Mouse (Mus musculus): ENCODE results near the gene Pabpn1l. TPM values are rescaled to one million over a fixed set of nuclear protein-coding genes. Genes with fewer than 3 reads are reported as not detected.

The Pabpn1l gene
- polyA plus RNA-seq (2012; rRNA removed), result not detected in 2 replicates

GRCm38 (mm10) chr8:122622727-122623126 is at the start of gene Pabpn1l:
TSS of gene Pabpn1l (minus strand) at chr8:122622739.
- DNase-seq (ENCODE audit: low read depth), result no peak

- DNase-seq (ENCODE audit: low read depth), result no peak
Observed at GRCm38 (mm10) chr8:122671894-122672293, 49.4 kb upstream of the Pabpn1l start.

DNA sequence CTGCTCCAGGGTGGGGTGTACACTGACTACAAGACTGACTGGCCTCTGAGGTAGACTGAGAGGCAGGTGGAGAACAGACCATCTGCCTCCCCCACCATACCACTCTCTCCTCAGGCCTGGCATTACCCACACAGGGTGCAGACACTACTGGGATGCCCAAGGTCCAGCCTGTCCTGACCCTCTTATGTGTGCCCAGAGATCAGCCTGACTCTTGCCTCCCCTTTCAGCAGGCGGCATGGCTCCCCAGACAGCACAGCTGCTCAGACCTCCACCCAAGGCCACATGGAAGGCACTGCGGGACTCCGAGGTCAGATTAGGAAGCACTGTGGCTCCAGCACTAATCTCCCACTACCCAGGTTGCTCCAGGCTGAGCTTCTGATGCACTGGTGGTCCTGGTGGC is 48.2 kb upstream of the Pabpn1l start:
- DNase-seq (ENCODE audit: low read depth), result no peak

GRCm38 (mm10) chr8:122670001-122670400 is 47.5 kb upstream of the Pabpn1l start:
- DNase-seq (ENCODE audit: low read depth), result no peak

DNA sequence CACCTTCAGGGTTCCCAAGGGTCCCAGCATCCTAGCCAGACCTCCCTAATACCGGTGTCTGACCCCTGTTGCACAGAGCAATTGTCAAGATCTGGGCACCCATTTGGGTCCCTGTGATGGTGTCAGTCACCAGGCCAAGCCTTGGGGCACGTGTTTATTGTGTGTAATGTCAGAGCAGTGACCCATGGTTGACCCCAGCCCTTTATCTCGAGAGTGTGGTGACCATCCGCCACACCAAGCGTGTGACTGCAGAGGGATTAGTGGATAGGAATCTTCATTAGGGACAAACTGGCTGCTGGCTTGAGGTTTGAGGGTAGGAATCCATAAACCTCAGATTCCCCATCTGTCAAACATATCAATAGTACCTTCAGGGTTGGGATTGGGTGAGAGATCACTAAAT is 46.8 kb upstream of the Pabpn1l start:
- no peak for DNase-seq (ENCODE audit: low read depth)

DNA sequence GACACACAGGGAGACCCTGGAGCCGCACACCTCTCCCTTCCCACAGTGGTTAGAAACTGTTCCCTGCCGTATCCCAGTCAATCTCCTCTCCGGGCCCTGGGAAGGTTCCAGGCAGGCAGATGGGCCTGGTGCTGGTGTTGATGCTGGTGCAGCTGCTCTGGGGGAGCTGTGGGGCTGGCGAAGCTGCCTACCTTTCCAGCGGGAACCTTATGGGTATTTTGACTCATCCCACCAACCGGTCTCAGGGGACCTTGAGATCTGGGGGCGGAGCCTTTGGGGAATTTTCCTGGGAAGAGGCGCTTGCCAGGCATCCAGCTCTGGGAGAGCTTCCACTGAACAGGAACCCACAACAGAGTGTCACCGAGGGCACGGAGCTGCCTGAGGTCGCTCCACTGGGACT is 45.3 kb upstream of the Pabpn1l start:
- no peak for DNase-seq (ENCODE audit: low read depth)

- no peak for DNase-seq (ENCODE audit: low read depth)
Observed at GRCm38 (mm10) chr8:122666827-122667226, 44.3 kb upstream of the Pabpn1l start.

- no peak for DNase-seq (ENCODE audit: low read depth)
Observed at GRCm38 (mm10) chr8:122666338-122666764, 43.8 kb upstream of the Pabpn1l start.

GRCm38 (mm10) chr8:122665667-122666316 is 43.3 kb upstream of the Pabpn1l start:
- DNase-seq (ENCODE audit: low read depth), result no peak

GRCm38 (mm10) chr8:122665221-122665620 is 42.7 kb upstream of the Pabpn1l start:
- DNase-seq (ENCODE audit: low read depth), result no peak

GRCm38 (mm10) chr8:122663670-122664069 is 41.1 kb upstream of the Pabpn1l start:
- no peak for DNase-seq (ENCODE audit: low read depth)

- DNase-seq (ENCODE audit: low read depth), result no peak
Observed at GRCm38 (mm10) chr8:122663106-122663505, 40.6 kb upstream of the Pabpn1l start.

- no peak for DNase-seq (ENCODE audit: low read depth)
Observed at GRCm38 (mm10) chr8:122661894-122662293, 39.4 kb upstream of the Pabpn1l start.

DNA sequence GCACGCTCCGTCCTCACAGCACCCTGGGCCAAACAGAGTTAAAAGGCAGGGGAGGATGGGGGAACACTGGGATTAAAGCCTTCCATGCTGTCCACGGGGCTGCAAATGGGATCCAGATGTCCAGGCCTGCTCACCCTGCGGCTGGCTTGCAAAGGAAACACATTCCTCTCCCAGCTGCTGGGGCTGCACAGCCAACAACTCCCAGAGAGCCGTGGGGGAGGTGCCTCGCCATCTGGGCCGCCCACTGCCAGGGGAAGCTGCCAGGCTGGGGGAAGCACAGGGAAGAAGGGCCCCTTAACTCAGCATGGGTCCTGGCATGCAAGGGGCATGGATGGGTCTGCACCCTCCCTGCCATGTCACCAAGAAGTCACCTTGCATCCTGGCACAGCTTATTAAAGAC is 38.6 kb upstream of the Pabpn1l start:
- DNase-seq (ENCODE audit: low read depth), result no peak

DNA sequence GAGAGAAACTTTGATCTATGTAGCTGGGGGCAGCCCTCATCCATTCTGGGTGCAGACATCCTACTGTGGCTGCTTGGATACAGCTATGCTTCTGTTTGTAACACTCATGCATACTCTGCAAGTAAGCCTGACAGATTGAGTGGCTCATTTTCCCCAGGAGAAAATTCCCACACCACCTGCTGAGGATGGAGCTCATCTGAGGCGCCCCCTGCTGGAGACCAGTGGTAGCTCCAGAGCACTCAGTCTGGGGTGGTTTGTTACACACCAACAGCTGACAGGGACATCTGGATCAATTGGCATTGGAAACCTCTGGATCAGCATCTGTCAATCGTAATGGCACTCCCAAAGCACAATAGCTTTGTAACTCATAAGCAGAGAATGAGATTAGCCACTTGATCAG is 37.5 kb upstream of the Pabpn1l start:
- no peak for DNase-seq (ENCODE audit: low read depth)

DNA sequence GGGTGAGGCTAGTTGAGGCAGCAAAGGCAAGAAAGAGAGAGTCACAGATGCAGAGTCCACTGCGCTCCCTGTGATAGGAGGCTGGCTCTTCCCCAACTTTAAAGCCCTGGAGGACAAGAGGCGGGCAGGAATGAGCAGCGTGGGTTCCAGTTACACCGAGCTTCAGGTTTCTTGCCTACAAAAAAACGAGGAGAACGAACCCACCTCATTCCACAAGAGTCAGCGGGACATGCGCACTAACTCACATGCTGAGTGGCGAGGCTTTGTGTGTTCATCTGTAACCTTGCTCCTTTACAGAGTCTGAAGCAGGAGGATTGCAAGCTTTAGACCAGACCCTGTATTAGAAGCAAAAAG is 36.2 kb upstream of the Pabpn1l start:
- no peak for DNase-seq (ENCODE audit: low read depth)

DNA sequence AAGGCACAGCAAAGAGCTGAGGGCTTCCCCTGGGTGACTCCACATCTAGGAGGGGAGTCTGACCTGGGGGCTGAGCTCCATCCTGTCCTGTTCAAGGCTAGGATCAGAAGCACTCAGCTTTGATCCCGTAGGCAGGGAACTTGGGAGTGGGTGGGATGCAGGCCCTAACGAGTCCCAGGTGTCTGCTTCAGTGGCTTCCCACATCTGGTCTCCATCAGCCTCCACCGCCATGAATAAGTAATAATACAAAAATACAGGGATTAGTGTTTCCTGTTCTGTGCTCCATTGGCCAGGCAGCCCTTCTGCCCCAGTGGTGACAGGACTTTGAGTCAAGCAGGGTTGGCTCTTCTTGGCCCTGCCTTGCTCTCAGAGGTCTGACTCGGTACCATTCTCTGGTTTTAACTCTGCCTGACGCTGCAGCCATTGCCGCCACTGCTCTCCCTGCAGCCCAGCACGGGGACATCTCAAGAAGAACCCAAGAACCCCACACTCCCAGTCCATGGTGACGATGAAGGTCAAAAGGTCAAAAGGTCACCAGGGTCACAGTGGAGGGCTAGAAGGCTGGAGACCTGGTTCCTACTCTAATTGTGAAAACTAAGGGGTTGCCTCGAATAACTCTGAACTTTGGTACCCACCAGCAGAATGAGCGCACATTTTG is 35.7 kb upstream of the Pabpn1l start:
- DNase-seq (ENCODE audit: low read depth), result no peak

- DNase-seq (ENCODE audit: low read depth), result no peak
Observed at GRCm38 (mm10) chr8:122656056-122656999, 33.8 kb upstream of the Pabpn1l start.

GRCm38 (mm10) chr8:122654768-122655167 is 32.2 kb upstream of the Pabpn1l start:
- DNase-seq (ENCODE audit: low read depth), result no peak

- DNase-seq (ENCODE audit: low read depth), result no peak
Observed at GRCm38 (mm10) chr8:122652643-122653042, 30.1 kb upstream of the Pabpn1l start.

DNA sequence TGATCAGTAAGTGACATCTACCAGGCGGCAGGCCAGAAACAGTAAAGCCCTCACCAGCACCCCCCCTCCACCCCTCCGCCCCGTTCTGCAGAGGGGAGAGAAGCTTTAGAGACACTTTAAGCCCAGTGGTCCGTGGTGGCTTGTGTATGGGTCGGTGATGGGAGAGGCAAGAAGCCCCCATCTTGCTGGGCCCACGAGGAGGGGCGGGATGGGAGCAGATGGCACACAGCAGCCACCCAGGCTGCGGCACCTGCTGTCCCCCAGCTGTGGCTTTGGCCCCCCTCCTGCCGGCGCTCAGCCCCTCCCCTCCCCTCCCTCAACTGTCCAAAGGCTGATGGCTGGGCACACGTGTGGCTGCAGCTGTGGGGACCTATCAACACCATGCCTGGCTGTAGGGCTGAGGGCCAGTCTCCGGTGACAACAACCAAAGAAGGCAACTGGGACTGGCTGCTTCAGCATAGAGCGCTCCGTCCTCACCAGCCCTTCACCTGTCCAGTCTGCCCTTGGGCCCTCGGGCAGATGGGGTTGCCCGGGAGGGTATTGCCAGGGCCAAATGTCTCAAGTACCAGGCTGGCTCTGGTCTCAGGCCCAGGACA is 28.9 kb upstream of the Pabpn1l start:
- no peak for DNase-seq (ENCODE audit: low read depth)

Data from gonadal fat pad, adult 2 months (tissue).